Mouse (Mus musculus): Measurements from ENCODE around the gene Sstr3. TPM values are rescaled to one million over a fixed set of nuclear protein-coding genes. Genes with fewer than 3 reads are reported as not detected.
A peak's percentile ranks its signal among the peaks of the same experiment; 100 is the strongest.

The Sstr3 gene
- polyA plus RNA-seq, 1 experiment from 2014 or later = 0.24 TPM

- ATAC-seq = no peak
- Histone ChIP-seq H3K36me3 (no peaks in the 10 kb centered on the region), H3K4me3 (replicated peaks) (peak overlapping the region; percentile 19; the same call in 1 of the 2 replicates), H3K4me2 (replicated peaks) (peak overlapping the region; percentile 22; the same call in 1 of the 2 replicates), H3K9ac (no peak overlapping the region), H3K27me3 (replicated peaks) (no peaks in the 10 kb centered on the region), H3K4me1 (replicated peaks) (no peaks in the 10 kb centered on the region), H3K9me3 (no peaks in the 10 kb centered on the region), H3K27ac (no peak overlapping the region)
- WGBS = 59% methylated on average over 25 of the region's 25 CpGs
These were observed 10.2 kb upstream of the Sstr3 start for GRCm38 (mm10) chr15:78554545-78555313.

GRCm38 (mm10) chr15:78549189-78549734, 4.8 kb upstream of the Sstr3 start:
- H3K9me3 ChIP-seq = no peaks in the 10 kb centered on the region
- H3K36me3 ChIP-seq = no peaks in the 10 kb centered on the region
- peak; percentile 32; the same call in 1 of the 2 replicates for ATAC-seq
- no peaks in the 10 kb centered on the region for H3K27me3 ChIP-seq (replicated peaks)
- no peak overlapping the region for H3K27ac ChIP-seq
- 64% methylated on average over 4 of the region's 4 CpGs for WGBS
- H3K4me2 ChIP-seq (replicated peaks) = no peak overlapping the region
- 0 out of 2 replicates have a peak, but pooled peaks cover 7% of the 10 kb centered on the region for H3K4me1 ChIP-seq (replicated peaks)
- H3K9ac ChIP-seq = no peak overlapping the region
- no peak overlapping the region for H3K4me3 ChIP-seq (replicated peaks)

- Histone ChIP-seq H3K36me3 (no peaks in the 10 kb centered on the region), H3K9me3 (no peaks in the 10 kb centered on the region), H3K9ac (no peak overlapping the region), H3K4me2 (replicated peaks) (no peak overlapping the region), H3K27me3 (replicated peaks) (peaks cover 3% of the 10 kb centered on the region; the same call in 1 of the 2 replicates), H3K4me1 (replicated peaks) (0 out of 2 replicates have a peak, but pooled peaks cover 7% of the 10 kb centered on the region), H3K27ac (no peak overlapping the region), H3K4me3 (replicated peaks) (no peak overlapping the region)
- 57% methylated on average over 8 of the region's 8 CpGs for WGBS
- no peak for ATAC-seq
These were observed 4.2 kb upstream of the Sstr3 start for GRCm38 (mm10) chr15:78548711-78549110.

- Histone ChIP-seq H3K4me3 (replicated peaks) (no peak overlapping the region), H3K36me3 (no peaks in the 10 kb centered on the region), H3K9me3 (no peaks in the 10 kb centered on the region), H3K27ac (no peak overlapping the region), H3K4me1 (replicated peaks) (0 out of 2 replicates have a peak, but pooled peaks cover 7% of the 10 kb centered on the region), H3K27me3 (replicated peaks) (peaks cover 3% of the 10 kb centered on the region; the same call in 1 of the 2 replicates), H3K4me2 (replicated peaks) (no peak overlapping the region), H3K9ac (no peak overlapping the region)
- WGBS = 38% methylated on average over 3 of the region's 3 CpGs
- ATAC-seq = peak; percentile 64
These were observed 3.8 kb upstream of the Sstr3 start for GRCm38 (mm10) chr15:78548336-78548665.

GRCm38 (mm10) chr15:78547415-78548335, 3.2 kb upstream of the Sstr3 start:
- Histone ChIP-seq H3K9me3 (no peaks in the 10 kb centered on the region), H3K36me3 (no peaks in the 10 kb centered on the region), H3K4me2 (replicated peaks) (no peak overlapping the region), H3K27ac (no peak overlapping the region), H3K27me3 (replicated peaks) (peaks cover 3% of the 10 kb centered on the region; the same call in 1 of the 2 replicates), H3K4me3 (replicated peaks) (no peak overlapping the region), H3K4me1 (replicated peaks) (0 out of 2 replicates have a peak, but pooled peaks cover 7% of the 10 kb centered on the region), H3K9ac (no peak overlapping the region)
- 38% methylated on average over 5 of the region's 5 CpGs for WGBS
- no peak for ATAC-seq

GRCm38 (mm10) chr15:78546060-78546459, 1.6 kb upstream of the Sstr3 start:
- no peak overlapping the region for H3K9ac ChIP-seq

GRCm38 (mm10) chr15:78544041-78544440, 444 bp downstream of the Sstr3 start:
- Histone ChIP-seq H3K36me3 (no peaks in the 10 kb centered on the region), H3K4me1 (replicated peaks) (peaks cover 16% of the 10 kb centered on the region; the same call in 1 of the 2 replicates), H3K9me3 (no peaks in the 10 kb centered on the region), H3K27me3 (replicated peaks) (peaks cover 3% of the 10 kb centered on the region; the same call in 1 of the 2 replicates), H3K4me3 (replicated peaks) (no peak overlapping the region), H3K27ac (no peak overlapping the region), H3K4me2 (replicated peaks) (no peak overlapping the region), H3K9ac (no peak overlapping the region)
- ATAC-seq = no peak
- WGBS = 83% methylated on average over 15 of the region's 15 CpGs

More at GRCm38 (mm10) chr15:78546060-78546459, 1.6 kb upstream of the Sstr3 start:
- Histone ChIP-seq H3K4me3 (replicated peaks) (no peak overlapping the region), H3K4me2 (replicated peaks) (no peak overlapping the region), H3K9me3 (no peaks in the 10 kb centered on the region), H3K27me3 (replicated peaks) (peaks cover 3% of the 10 kb centered on the region; the same call in 1 of the 2 replicates), H3K4me1 (replicated peaks) (peaks cover 16% of the 10 kb centered on the region; the same call in 1 of the 2 replicates), H3K36me3 (no peaks in the 10 kb centered on the region), H3K27ac (no peak overlapping the region)
- 78% methylated on average over 4 of the region's 4 CpGs for WGBS
- no peak for ATAC-seq

- no peak overlapping the region for H3K9ac ChIP-seq
- no peak overlapping the region for H3K4me3 ChIP-seq (replicated peaks)
- H3K36me3 ChIP-seq = no peaks in the 10 kb centered on the region
- no peaks in the 10 kb centered on the region for H3K9me3 ChIP-seq
- H3K4me1 ChIP-seq (replicated peaks) = peaks cover 9% of the 10 kb centered on the region; the same call in 1 of the 2 replicates
- H3K4me2 ChIP-seq (replicated peaks) = no peak overlapping the region
- no peak for ATAC-seq
- WGBS = 60% methylated on average over 7 of the region's 7 CpGs
- no peak overlapping the region for H3K27ac ChIP-seq
- H3K27me3 ChIP-seq (replicated peaks) = peaks cover 3% of the 10 kb centered on the region; the same call in 1 of the 2 replicates
These were observed 1.6 kb downstream of the Sstr3 start for GRCm38 (mm10) chr15:78542767-78543303.

- Histone ChIP-seq H3K27ac (no peak overlapping the region), H3K36me3 (no peaks in the 10 kb centered on the region), H3K27me3 (replicated peaks) (peaks cover 3% of the 10 kb centered on the region; the same call in 1 of the 2 replicates), H3K4me2 (replicated peaks) (no peak overlapping the region), H3K4me3 (replicated peaks) (no peak overlapping the region), H3K9me3 (no peaks in the 10 kb centered on the region), H3K9ac (no peak overlapping the region), H3K4me1 (replicated peaks) (peaks cover 9% of the 10 kb centered on the region; the same call in 1 of the 2 replicates)
- WGBS = 67% methylated on average over 3 of the region's 3 CpGs
- peak; percentile 26; the same call in 1 of the 2 replicates for ATAC-seq
These were observed 2.3 kb downstream of the Sstr3 start for GRCm38 (mm10) chr15:78542098-78542766.

- Histone ChIP-seq H3K4me3 (replicated peaks) (no peak overlapping the region), H3K9me3 (no peaks in the 10 kb centered on the region), H3K4me2 (replicated peaks) (no peak overlapping the region), H3K9ac (no peak overlapping the region; the same call in 1 of the 2 replicates), H3K27me3 (replicated peaks) (peaks cover 3% of the 10 kb centered on the region; the same call in 1 of the 2 replicates), H3K4me1 (replicated peaks) (peaks cover 9% of the 10 kb centered on the region; the same call in 1 of the 2 replicates), H3K27ac (no peak overlapping the region), H3K36me3 (no peaks in the 10 kb centered on the region)
- ATAC-seq = no peak
- WGBS = 43% methylated on average over 3 of the region's 3 CpGs
These were observed 2.9 kb downstream of the Sstr3 start for GRCm38 (mm10) chr15:78541606-78542005.

GRCm38 (mm10) chr15:78541036-78541435, 3.4 kb downstream of the Sstr3 start:
- WGBS = 82% methylated on average over 3 of the region's 3 CpGs
- no peak overlapping the region for H3K27ac ChIP-seq
- H3K4me1 ChIP-seq (replicated peaks) = peaks cover 9% of the 10 kb centered on the region; the same call in 1 of the 2 replicates
- H3K27me3 ChIP-seq (replicated peaks) = peaks cover 3% of the 10 kb centered on the region; the same call in 1 of the 2 replicates
- no peak overlapping the region for H3K4me2 ChIP-seq (replicated peaks)
- no peak for ATAC-seq
- no peaks in the 10 kb centered on the region for H3K9me3 ChIP-seq
- H3K9ac ChIP-seq = no peak overlapping the region; the same call in 1 of the 2 replicates
- H3K4me3 ChIP-seq (replicated peaks) = no peak overlapping the region
- H3K36me3 ChIP-seq = no peaks in the 10 kb centered on the region

Measured in intestine, embryonic 15.5 days (tissue).